Mouse (Mus musculus) ES-Bruce4 (cell line): ENCODE measurements at regions not wholly inside any gene's neighbourhood (a gene's known extent, or its start where the extent isn't known, plus 50 kb on each side); places are given as distances from the start of the nearest gene placed in this dataset.

Experiments used
- H3K27ac ChIP-seq: 2 replicates; pipeline ENCODE4 v1.5.1; 2012; ENCODE audit warnings: low read length, inconsistent platforms; ENCODE audit not compliant: insufficient read depth
- H3K27me3 ChIP-seq: 2 replicates; pipeline ENCODE4 v1.6.1; 2012; ENCODE audit warnings: mild to moderate bottlenecking, low read length, inconsistent platforms; ENCODE audit not compliant: control insufficient read depth, poor library complexity, insufficient read depth, severe bottlenecking
- H3K36me3 ChIP-seq: 2 replicates; pipeline ENCODE4 v1.6.1; 2012; ENCODE audit warnings: inconsistent platforms, mild to moderate bottlenecking, low read length, moderate library complexity; ENCODE audit not compliant: control insufficient read depth, poor library complexity, insufficient read depth, severe bottlenecking
- H3K4me1 ChIP-seq: one replicate; pipeline ENCODE4 v1.8.1; 2011; ENCODE audit warnings: low read length; ENCODE audit not compliant: control insufficient read depth, insufficient read depth
- H3K4me3 ChIP-seq: 2 replicates; pipeline ENCODE4 v1.5.1; 2011; ENCODE audit warnings: low read depth, mild to moderate bottlenecking, low read length
- H3K9ac ChIP-seq: 2 replicates; pipeline ENCODE4 v1.6.1; 2012; ENCODE audit warnings: low read depth, mild to moderate bottlenecking, inconsistent platforms; ENCODE audit not compliant: poor library complexity, severe bottlenecking
- H3K9me3 ChIP-seq: replicated peaks from 2 replicates; pipeline ENCODE4 v1.6.1; 2012; ENCODE audit warnings: mild to moderate bottlenecking, low read length, inconsistent platforms; ENCODE audit not compliant: control insufficient read depth, poor library complexity, insufficient read depth, severe bottlenecking
- CTCF ChIP-seq: IDR thresholded peaks from one replicate; pipeline ENCODE4 v1.8.1; 2011; ENCODE audit warnings: low read depth, low read length
- EP300 ChIP-seq: IDR thresholded peaks from 2 replicates; pipeline ENCODE4 v1.6.1; 2011; ENCODE audit warnings: low read depth, low read length; ENCODE audit not compliant: insufficient read depth
- POLR2A ChIP-seq: IDR thresholded peaks from one replicate; pipeline ENCODE4 v1.8.1; 2011; ENCODE audit warnings: low read length; ENCODE audit not compliant: insufficient read depth

DNA sequence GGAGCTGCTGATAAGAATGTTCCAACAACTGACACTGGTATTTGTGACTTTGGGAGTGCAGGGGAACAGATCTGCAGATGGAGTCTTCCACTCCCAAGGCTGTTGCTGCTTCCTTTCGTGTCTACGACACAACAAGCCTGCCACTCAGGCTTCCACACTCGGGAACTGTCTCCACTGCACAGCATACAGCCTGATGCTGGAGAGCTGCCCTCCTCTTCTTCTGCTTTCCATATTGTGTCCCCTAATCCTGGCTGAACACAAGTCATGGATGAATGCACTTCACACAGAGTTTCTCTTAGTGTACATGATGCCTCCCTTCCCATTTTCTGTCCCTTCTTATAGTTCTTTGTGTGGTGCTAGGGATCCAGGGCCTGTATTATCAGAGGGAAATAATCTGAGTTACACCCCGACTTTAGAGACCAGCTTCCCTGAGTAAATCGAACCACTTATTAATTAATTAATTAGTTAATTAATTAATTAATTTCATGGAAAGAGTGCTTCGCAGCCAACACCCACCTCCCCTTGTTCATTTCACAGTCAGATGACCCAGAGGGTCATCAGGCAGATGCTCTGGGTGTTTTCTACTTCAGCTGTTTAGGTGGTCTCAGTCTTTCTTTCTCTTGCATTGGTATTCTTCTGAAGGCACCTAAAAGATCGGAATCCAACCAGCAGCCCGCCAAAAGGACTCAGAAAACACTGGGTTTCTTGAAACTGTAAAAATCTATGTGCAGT lies 357.8 kb upstream of the Mmadhc start:
- no peak overlapping the region for H3K27ac ChIP-seq
- TF ChIP-seq POLR2A = no peak
- TF ChIP-seq CTCF = no peak
- no peak for TF ChIP-seq EP300

DNA sequence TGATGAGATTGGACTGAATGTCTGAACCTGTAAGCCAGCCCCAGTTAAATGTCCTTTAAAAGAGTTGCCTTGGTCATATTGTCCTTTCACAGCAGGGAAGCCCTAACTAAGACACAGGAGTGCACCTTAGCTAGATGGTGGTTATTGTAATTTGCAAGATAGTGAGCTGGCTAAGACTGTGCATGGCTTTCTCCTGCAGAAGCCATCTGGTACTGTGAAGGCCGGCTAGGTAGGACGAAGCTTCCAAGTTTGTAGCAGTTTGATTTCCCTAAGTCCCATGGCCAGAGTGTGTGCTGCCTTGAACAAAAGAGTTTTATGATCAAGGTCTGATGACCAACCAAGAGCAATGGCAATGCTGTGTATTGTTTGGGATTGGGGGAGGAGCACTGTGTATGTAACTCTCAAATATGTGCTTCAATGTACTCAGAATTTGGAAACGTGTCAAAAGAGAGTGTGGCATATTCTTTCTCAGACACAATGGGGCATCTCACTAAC lies 356.6 kb upstream of the Mmadhc start:
- no peak overlapping the region for H3K9ac ChIP-seq
- no peaks in the 10 kb centered on the region for H3K36me3 ChIP-seq
- TF ChIP-seq EP300 (no peak), CTCF (no peak), POLR2A (no peak)

More for the DNA sequence above, 357.8 kb upstream of the Mmadhc start:
- Histone ChIP-seq H3K4me1 (no peaks in the 10 kb centered on the region), H3K9ac (no peak overlapping the region), H3K9me3 (no peaks in the 10 kb centered on the region; the same call in 1 of the 2 replicates), H3K27me3 (no peaks in the 10 kb centered on the region), H3K4me3 (no peak overlapping the region), H3K36me3 (no peaks in the 10 kb centered on the region)

DNA sequence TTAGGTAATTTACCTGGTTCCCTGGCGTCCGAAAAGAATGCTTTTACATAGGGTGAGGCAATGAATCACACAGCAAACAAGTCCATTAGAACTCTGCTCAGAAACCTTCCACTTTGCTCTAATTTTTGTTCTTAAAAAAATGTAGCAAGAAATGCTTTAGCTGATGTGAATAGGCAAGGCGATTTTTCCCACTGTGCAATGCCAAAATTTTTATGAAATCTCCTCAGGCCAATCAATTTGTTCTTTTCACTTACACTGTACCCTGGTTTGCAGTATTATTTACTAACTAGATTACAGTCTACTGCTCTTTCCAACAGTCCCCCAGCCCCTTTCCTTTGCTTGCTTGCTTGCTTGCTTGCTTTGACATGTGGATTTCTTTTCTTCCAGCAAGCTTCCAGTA lies 353.1 kb upstream of the Mmadhc start:
- no peaks in the 10 kb centered on the region for H3K4me1 ChIP-seq
- H3K27ac ChIP-seq = no peak overlapping the region
- TF ChIP-seq POLR2A = no peak
- no peak for TF ChIP-seq CTCF
- no peak for TF ChIP-seq EP300
- no peaks in the 10 kb centered on the region for H3K27me3 ChIP-seq
- no peaks in the 10 kb centered on the region; the same call in 1 of the 2 replicates for H3K9me3 ChIP-seq
- no peak overlapping the region for H3K4me3 ChIP-seq
- H3K36me3 ChIP-seq = no peaks in the 10 kb centered on the region
- no peak overlapping the region for H3K9ac ChIP-seq

More for the DNA sequence above, 356.6 kb upstream of the Mmadhc start:
- Histone ChIP-seq H3K27ac (no peak overlapping the region), H3K4me1 (no peaks in the 10 kb centered on the region), H3K27me3 (no peaks in the 10 kb centered on the region), H3K4me3 (no peak overlapping the region), H3K9me3 (no peaks in the 10 kb centered on the region; the same call in 1 of the 2 replicates)

DNA sequence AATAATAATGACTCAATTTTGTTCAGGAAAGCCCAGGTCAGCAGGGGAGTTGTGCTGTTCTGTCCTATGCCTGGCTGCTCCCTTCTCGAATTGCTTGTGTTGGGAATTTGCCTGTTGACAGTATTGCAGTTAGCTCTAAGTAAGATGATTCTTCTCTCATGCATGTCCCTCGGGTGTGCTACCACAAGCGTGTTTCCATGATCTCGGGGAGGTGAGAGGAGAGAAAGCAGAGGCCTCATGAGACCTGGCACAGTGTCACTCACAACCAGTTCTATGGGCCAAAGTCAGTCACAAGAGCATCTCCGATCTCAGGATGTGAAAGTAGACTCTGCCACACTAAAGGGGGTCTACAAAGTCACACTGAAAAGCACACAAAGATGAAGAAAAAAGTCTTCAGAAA lies 346.6 kb upstream of the Mmadhc start:
- no peaks in the 10 kb centered on the region for H3K36me3 ChIP-seq
- H3K27me3 ChIP-seq = no peaks in the 10 kb centered on the region
- H3K9me3 ChIP-seq = no peaks in the 10 kb centered on the region
- TF ChIP-seq EP300 (no peak), CTCF (no peak), POLR2A (no peak)
- H3K4me3 ChIP-seq = no peak overlapping the region
- no peak overlapping the region for H3K9ac ChIP-seq
- no peak overlapping the region for H3K27ac ChIP-seq
- H3K4me1 ChIP-seq = no peaks in the 10 kb centered on the region

DNA sequence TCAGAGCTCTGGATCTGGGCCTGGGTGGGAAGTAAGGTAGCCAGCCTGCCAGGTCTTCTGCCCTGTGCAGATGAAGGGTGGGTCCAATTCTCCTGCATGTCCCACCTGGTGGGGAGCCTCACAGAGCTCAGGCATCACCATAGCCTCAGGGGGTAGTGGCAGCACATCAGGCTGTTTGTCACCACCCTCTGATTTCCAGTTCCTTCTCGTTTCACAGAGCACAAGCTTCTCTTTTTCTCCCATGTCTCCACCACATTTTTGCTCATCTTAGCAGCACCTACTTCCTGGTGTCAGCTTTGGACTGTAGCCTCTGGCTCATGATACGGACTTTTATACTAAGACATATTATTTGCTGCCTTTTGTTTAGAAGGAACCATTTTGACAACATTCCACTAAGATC lies 345.6 kb upstream of the Mmadhc start:
- Histone ChIP-seq H3K4me1 (no peaks in the 10 kb centered on the region), H3K27ac (no peak overlapping the region), H3K9ac (no peak overlapping the region), H3K27me3 (no peaks in the 10 kb centered on the region), H3K36me3 (no peaks in the 10 kb centered on the region), H3K4me3 (no peak overlapping the region), H3K9me3 (no peaks in the 10 kb centered on the region)
- TF ChIP-seq EP300 (no peak), CTCF (no peak), POLR2A (no peak)

DNA sequence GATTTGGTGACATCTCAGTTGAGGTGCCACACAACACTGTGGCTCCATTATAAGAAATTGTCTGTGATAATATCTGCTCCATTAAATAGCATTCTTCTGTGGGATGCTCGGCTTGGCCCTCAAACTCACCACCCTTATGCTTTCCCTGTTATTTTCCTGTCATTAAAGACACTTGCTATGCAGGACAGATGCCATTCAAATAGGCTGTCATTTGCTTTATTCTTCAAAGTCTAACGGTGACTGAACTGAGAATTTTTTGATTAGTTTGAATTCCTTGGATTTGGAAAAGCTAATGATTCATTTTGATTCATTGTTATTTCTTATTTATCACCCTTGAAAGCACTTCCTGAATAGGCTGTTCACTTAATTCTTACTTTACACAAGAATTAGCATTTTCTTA lies 339.3 kb upstream of the Mmadhc start:
- Histone ChIP-seq H3K4me3 (no peak overlapping the region), H3K4me1 (no peaks in the 10 kb centered on the region), H3K9ac (no peak overlapping the region), H3K9me3 (no peaks in the 10 kb centered on the region), H3K27me3 (no peaks in the 10 kb centered on the region), H3K36me3 (no peaks in the 10 kb centered on the region), H3K27ac (no peak overlapping the region)
- TF ChIP-seq CTCF (no peak), POLR2A (no peak), EP300 (no peak)
